Mouse (Mus musculus): ENCODE results near the gene Cox6a1. TPM values are rescaled to one million over a fixed set of nuclear protein-coding genes. Genes with fewer than 3 reads are reported as not detected.
A peak's percentile ranks its signal among the peaks of the same experiment; 100 is the strongest.

Cox6a1 gene
- polyA plus RNA-seq, 1 experiment, result 319 TPM

GRCm38 (mm10) chr5:115358872-115359271 is 10.1 kb upstream of the Cox6a1 start:
- Histone ChIP-seq H3K27me3 (ENCODE audit: control insufficient read depth, insufficient read depth, low read length, poor library complexity, severe bottlenecking) (no peaks in the 10 kb centered on the region), H3K9me3 (replicated peaks; ENCODE audit: control insufficient read depth, insufficient read depth, low read length, poor library complexity, severe bottlenecking) (no peaks in the 10 kb centered on the region), H3K4me1 (ENCODE audit: control insufficient read depth, insufficient read depth, low read length) (no peaks in the 10 kb centered on the region), H3K4me3 (ENCODE audit: low read depth, low read length) (no peak overlapping the region), H3K9ac (ENCODE audit: low read depth, poor library complexity, severe bottlenecking) (peak overlapping the region; percentile 11; the same call in 1 of the 2 replicates), H3K27ac (ENCODE audit: insufficient read depth, low read length) (peak overlapping the region; percentile 76), H3K36me3 (ENCODE audit: control insufficient read depth, insufficient read depth, low read length, poor library complexity, severe bottlenecking) (no peaks in the 10 kb centered on the region)
- TF ChIP-seq CTCF (IDR thresholded peaks at IDR 0.05; ENCODE audit: low read depth, low read length) (peak; percentile 81), POLR2A (IDR thresholded peaks at IDR 0.05; ENCODE audit: insufficient read depth, low read length) (no peak), EP300 (IDR thresholded peaks at IDR 0.05; ENCODE audit: insufficient read depth, low read depth, low read length) (peak; percentile 58)

DNA sequence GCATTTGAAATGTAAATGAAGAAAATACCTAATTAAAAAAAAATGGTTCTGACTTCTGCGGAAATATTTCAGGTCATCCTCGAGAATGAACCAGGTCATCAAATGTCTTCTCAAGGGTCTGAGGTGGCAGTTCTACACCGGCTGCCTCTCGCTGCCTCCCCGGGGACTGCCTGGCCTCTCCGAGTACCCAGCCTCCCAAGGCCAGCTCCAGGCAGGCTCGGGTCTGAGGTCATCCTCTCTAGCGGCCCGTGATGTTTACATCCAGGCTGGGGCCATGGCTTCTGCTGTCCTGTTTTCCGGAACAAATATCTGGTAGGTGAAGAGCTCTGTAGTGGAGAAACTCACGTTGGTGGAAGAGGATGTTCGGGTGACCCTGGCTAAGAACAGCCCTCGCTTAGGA is 6.3 kb upstream of the Cox6a1 start:
- Histone ChIP-seq H3K36me3 (ENCODE audit: control insufficient read depth, insufficient read depth, low read length, poor library complexity, severe bottlenecking) (no peaks in the 10 kb centered on the region), H3K9me3 (replicated peaks; ENCODE audit: control insufficient read depth, insufficient read depth, low read length, poor library complexity, severe bottlenecking) (no peaks in the 10 kb centered on the region), H3K27me3 (ENCODE audit: control insufficient read depth, insufficient read depth, low read length, poor library complexity, severe bottlenecking) (no peaks in the 10 kb centered on the region), H3K4me1 (ENCODE audit: control insufficient read depth, insufficient read depth, low read length) (no peaks in the 10 kb centered on the region), H3K9ac (ENCODE audit: low read depth, poor library complexity, severe bottlenecking) (no peak overlapping the region), H3K4me3 (ENCODE audit: low read depth, low read length) (no peak overlapping the region), H3K27ac (ENCODE audit: insufficient read depth, low read length) (no peak overlapping the region)
- TF ChIP-seq CTCF (IDR thresholded peaks at IDR 0.05; ENCODE audit: low read depth, low read length), result no peak
- TF ChIP-seq POLR2A (IDR thresholded peaks at IDR 0.05; ENCODE audit: insufficient read depth, low read length), result no peak
- no peak for TF ChIP-seq EP300 (IDR thresholded peaks at IDR 0.05; ENCODE audit: insufficient read depth, low read depth, low read length)

- H3K27ac ChIP-seq (ENCODE audit: insufficient read depth, low read length), result no peak overlapping the region
- TF ChIP-seq POLR2A (IDR thresholded peaks at IDR 0.05; ENCODE audit: insufficient read depth, low read length) (no peak), CTCF (IDR thresholded peaks at IDR 0.05; ENCODE audit: low read depth, low read length) (peak; percentile 24)
Observed at GRCm38 (mm10) chr5:115351348-115351747, 2.6 kb upstream of the Cox6a1 start.

DNA sequence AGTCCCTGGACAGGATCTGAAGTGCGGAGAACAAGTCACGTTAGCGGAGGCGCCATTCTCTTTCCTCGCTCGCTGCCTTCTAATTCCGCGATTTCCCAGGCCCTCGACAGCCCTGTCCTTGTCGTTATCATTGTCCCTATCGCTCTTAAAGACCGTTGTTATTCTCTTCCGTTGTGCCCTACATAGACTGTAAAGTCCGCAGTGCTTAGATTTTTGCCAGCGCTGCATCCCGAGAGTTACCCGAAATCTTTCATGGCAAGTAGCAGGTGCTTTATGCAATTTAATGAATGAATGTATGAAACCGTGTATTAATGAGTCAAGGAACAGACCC is 409 bp upstream of the Cox6a1 start:
- H3K27ac ChIP-seq (ENCODE audit: insufficient read depth, low read length), result peak overlapping the region; percentile 10

More at GRCm38 (mm10) chr5:115351348-115351747, 2.6 kb upstream of the Cox6a1 start:
- Histone ChIP-seq H3K27me3 (ENCODE audit: control insufficient read depth, insufficient read depth, low read length, poor library complexity, severe bottlenecking) (no peaks in the 10 kb centered on the region), H3K9me3 (replicated peaks; ENCODE audit: control insufficient read depth, insufficient read depth, low read length, poor library complexity, severe bottlenecking) (no peaks in the 10 kb centered on the region), H3K36me3 (ENCODE audit: control insufficient read depth, insufficient read depth, low read length, poor library complexity, severe bottlenecking) (no peaks in the 10 kb centered on the region), H3K9ac (ENCODE audit: low read depth, poor library complexity, severe bottlenecking) (no peak overlapping the region), H3K4me1 (ENCODE audit: control insufficient read depth, insufficient read depth, low read length) (no peaks in the 10 kb centered on the region), H3K4me3 (ENCODE audit: low read depth, low read length) (no peak overlapping the region)

DNA sequence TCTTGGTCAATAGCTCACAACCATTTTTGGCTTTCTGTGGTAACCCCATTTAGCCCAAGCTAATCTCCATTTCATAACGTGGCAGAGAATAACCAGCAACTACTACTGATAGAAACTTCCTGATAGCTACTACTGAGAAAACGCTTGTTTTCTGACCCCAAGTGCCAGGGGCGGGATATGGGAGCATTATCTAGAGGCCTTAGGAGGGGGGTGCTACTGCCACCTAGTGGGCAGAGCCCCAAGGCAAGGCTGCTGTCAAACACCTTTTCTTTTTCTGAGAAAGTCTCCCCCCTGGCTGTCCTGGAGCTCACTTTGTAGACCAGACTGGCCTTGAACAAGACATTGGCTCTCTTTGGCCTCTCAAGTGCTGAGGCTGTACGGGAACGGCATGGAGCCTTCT is 1.2 kb downstream of the Cox6a1 start:
- Histone ChIP-seq H3K4me3 (ENCODE audit: low read depth, low read length) (peak overlapping the region; percentile 43; the same call in 1 of the 2 replicates), H3K36me3 (ENCODE audit: control insufficient read depth, insufficient read depth, low read length, poor library complexity, severe bottlenecking) (peaks cover 31% of the 10 kb centered on the region), H3K9ac (ENCODE audit: low read depth, poor library complexity, severe bottlenecking) (no peak overlapping the region), H3K9me3 (replicated peaks; ENCODE audit: control insufficient read depth, insufficient read depth, low read length, poor library complexity, severe bottlenecking) (no peaks in the 10 kb centered on the region), H3K4me1 (ENCODE audit: control insufficient read depth, insufficient read depth, low read length) (no peaks in the 10 kb centered on the region), H3K27me3 (ENCODE audit: control insufficient read depth, insufficient read depth, low read length, poor library complexity, severe bottlenecking) (no peaks in the 10 kb centered on the region), H3K27ac (ENCODE audit: insufficient read depth, low read length) (no peak overlapping the region)
- TF ChIP-seq EP300 (IDR thresholded peaks at IDR 0.05; ENCODE audit: insufficient read depth, low read depth, low read length) (no peak), CTCF (IDR thresholded peaks at IDR 0.05; ENCODE audit: low read depth, low read length) (peak; percentile 86)

More for the DNA sequence above, 409 bp upstream of the Cox6a1 start:
- Histone ChIP-seq H3K9ac (ENCODE audit: low read depth, poor library complexity, severe bottlenecking) (peak overlapping the region; percentile 65), H3K27me3 (ENCODE audit: control insufficient read depth, insufficient read depth, low read length, poor library complexity, severe bottlenecking) (no peaks in the 10 kb centered on the region), H3K4me1 (ENCODE audit: control insufficient read depth, insufficient read depth, low read length) (no peaks in the 10 kb centered on the region), H3K36me3 (ENCODE audit: control insufficient read depth, insufficient read depth, low read length, poor library complexity, severe bottlenecking) (peaks cover 16% of the 10 kb centered on the region), H3K4me3 (ENCODE audit: low read depth, low read length) (peak overlapping the region; percentile 69), H3K9me3 (replicated peaks; ENCODE audit: control insufficient read depth, insufficient read depth, low read length, poor library complexity, severe bottlenecking) (no peaks in the 10 kb centered on the region)
- no peak for TF ChIP-seq EP300 (IDR thresholded peaks at IDR 0.05; ENCODE audit: insufficient read depth, low read depth, low read length)
- TF ChIP-seq CTCF (IDR thresholded peaks at IDR 0.05; ENCODE audit: low read depth, low read length), result no peak
- no peak for TF ChIP-seq POLR2A (IDR thresholded peaks at IDR 0.05; ENCODE audit: insufficient read depth, low read length)

DNA sequence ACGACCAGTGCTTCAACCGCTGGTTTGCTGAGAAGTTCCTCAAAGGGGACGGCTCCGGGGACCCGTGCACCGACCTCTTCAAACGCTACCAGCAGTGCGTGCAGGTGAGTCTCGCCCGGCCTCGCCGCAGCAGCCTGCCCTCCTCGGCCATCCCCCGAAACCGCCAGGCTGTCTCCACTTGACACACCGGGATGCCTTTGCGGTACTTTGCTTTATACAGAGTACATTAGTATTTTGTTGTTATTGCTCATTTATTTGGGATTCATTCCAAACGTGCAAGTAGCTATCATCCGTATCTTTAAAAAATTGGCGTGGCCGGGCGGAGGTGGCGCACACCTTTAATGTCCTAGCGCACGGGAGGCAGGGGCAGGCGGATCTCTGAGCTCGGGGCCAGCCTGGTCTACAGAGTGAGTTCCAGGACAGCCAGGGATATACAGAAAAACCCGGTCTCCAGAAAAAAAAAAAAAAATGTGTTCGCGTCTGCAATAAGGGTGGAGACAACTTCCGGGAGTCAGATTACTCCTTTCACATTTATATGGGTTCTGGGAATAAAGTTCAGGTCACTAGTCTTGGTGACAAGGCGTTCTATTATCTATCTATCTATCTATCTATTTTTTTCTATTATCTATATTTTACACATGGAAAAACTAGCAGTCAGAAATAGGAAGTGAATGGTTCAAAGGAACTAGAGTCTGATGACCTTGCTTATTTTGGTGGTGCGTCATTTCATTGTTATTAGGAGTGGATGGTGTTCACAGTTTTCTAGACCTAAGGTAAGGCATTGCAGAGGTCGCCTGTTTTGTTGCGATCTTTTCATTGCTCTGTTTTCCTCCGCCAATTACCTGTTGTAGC is 7.2 kb downstream of the Cox6a1 start:
- Histone ChIP-seq H3K27me3 (ENCODE audit: control insufficient read depth, insufficient read depth, low read length, poor library complexity, severe bottlenecking) (no peaks in the 10 kb centered on the region), H3K36me3 (ENCODE audit: control insufficient read depth, insufficient read depth, low read length, poor library complexity, severe bottlenecking) (peaks cover 31% of the 10 kb centered on the region), H3K4me3 (ENCODE audit: low read depth, low read length) (peak overlapping the region; percentile 76), H3K27ac (ENCODE audit: insufficient read depth, low read length) (no peak overlapping the region), H3K4me1 (ENCODE audit: control insufficient read depth, insufficient read depth, low read length) (no peaks in the 10 kb centered on the region), H3K9ac (ENCODE audit: low read depth, poor library complexity, severe bottlenecking) (peak overlapping the region; percentile 80), H3K9me3 (replicated peaks; ENCODE audit: control insufficient read depth, insufficient read depth, low read length, poor library complexity, severe bottlenecking) (no peaks in the 10 kb centered on the region)
- TF ChIP-seq POLR2A (IDR thresholded peaks at IDR 0.05; ENCODE audit: insufficient read depth, low read length) (no peak), EP300 (IDR thresholded peaks at IDR 0.05; ENCODE audit: insufficient read depth, low read depth, low read length) (no peak), CTCF (IDR thresholded peaks at IDR 0.05; ENCODE audit: low read depth, low read length) (no peak)

All from ES-Bruce4 (cell line).